Mouse (Mus musculus) megakaryocyte, embryonic 14.5 days (primary cell): ENCODE data around the gene Gm42688.

Experiments
- FLI1 ChIP-seq: IDR thresholded peaks from 2 replicates; pipeline ENCODE4 v1.6.1; 2012; ENCODE audit warnings: low read length, inconsistent platforms, mixed read lengths
- GATA1 ChIP-seq: IDR thresholded peaks from 3 replicates; pipeline ENCODE4 v1.6.1; 2012; ENCODE audit warnings: mixed read lengths, low read length, inconsistent platforms, borderline replicate concordance

DNA sequence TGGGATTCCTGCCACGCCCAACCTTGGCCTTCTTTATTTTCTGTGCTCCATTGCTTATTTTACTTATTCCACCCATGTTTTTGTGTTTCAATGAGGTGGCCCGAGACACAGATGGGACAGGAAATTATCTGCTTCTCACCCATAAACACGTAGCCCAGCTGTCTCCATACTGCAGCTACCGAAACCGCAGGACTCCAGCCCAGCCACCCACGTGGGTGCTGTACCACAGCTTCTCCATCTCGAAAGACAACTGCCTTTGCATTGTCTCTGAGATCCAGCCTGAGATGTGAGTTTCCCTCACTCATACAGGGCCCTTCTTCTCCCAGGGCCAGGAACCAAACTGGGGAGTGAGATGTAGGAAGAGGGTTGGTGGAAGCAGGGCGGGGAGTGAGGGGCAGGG, 35.4 kb upstream of the Gm42688 start:
- TF ChIP-seq GATA1 (no peak), FLI1 (no peak)
